Mouse (Mus musculus): ENCODE measurements around the gene Olfr273. TPM values are rescaled to one million over a fixed set of nuclear protein-coding genes. Genes with fewer than 3 reads are reported as not detected.

Olfr273 gene
- polyA plus RNA-seq, 1 experiment: not detected

GRCm38 (mm10) chr4:52811871-52812270, 47.2 kb downstream of the Olfr273 start:
- Histone ChIP-seq H3K27ac (ENCODE audit: control insufficient read depth, insufficient read depth, low read length) (no peak overlapping the region), H3K4me3 (ENCODE audit: control insufficient read depth, insufficient read depth, low read length) (no peak overlapping the region), H3K36me3 (ENCODE audit: control insufficient read depth, insufficient read depth, low read length) (no peaks in the 10 kb centered on the region), H3K4me1 (replicated peaks; ENCODE audit: control insufficient read depth, insufficient read depth, low read length) (no peaks in the 10 kb centered on the region), H3K27me3 (ENCODE audit: control insufficient read depth, insufficient read depth, low read length) (no peaks in the 10 kb centered on the region)
- no peak for DNase-seq
- WGBS: 50% methylated on average over 2 of the region's 2 CpGs
- TF ChIP-seq POLR2A (IDR thresholded peaks at IDR 0.05; ENCODE audit: control insufficient read depth, extremely low read depth, insufficient read depth, low read length, poor library complexity) (no peak), CTCF (IDR thresholded peaks at IDR 0.05; ENCODE audit: borderline replicate concordance, control insufficient read depth, extremely low read depth, insufficient read depth, low read length, poor library complexity) (no peak)

Other genes with a start within 250 kb of the Olfr273 start
- gene Olfr275, start 44.6 kb downstream of the Olfr273 start, polyA plus RNA-seq (2012; rRNA removed): not detected in 2 replicates
- not detected in 2 replicates for gene Olfr272, start 59.9 kb upstream of the Olfr273 start, polyA plus RNA-seq (2012; rRNA removed)
- gene Olfr270, start 105.3 kb upstream of the Olfr273 start, polyA plus RNA-seq (2012; rRNA removed): not detected in 2 replicates
- gene Nipsnap3a, start 130.0 kb upstream of the Olfr273 start, polyA plus RNA-seq (2012; rRNA removed): not detected in 2 replicates
- gene Nipsnap3b, start 152.6 kb upstream of the Olfr273 start, polyA plus RNA-seq (2012; rRNA removed): 22.7 and 23.2 TPM in 2 replicates

Measured in thymus, adult 2 months (tissue).